ENCODE assay signal across 12 mouse cellular contexts in the genomic region with DNA sequence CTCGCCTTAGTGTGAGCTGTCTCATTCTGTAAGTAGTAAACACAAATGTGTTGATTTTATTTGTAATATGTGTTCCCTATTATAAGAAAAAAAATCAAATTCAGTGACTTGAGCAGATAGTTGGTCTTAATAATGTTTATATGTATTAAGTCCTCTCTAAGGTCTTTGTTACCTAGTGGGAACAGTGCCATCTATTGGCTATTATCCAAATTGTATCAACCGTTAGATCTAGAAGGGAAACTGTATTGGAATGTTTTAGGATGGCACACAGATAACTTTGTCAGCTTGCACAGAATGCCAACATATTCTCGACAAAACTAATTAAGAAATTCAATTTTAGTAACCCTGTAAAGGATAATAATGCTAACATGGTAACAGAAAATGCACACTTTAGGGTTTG.
DNase-seq lines count a peak whose midpoint lies in the region; ATAC-seq and TF ChIP-seq lines count a peak whose summit lies in the region.
"Had no signal": no experiment of that assay in that cellular context is flagged by ENCODE, and none has a peak within 500 bp of the region (broad histone marks: within the 10 kb centered on the region; RNA-seq: fewer than 3 reads in every experiment).

No protein-coding gene starts in this region.

- H3K9me3 ChIP-seq in embryonic facial prominence, embryonic 11.5 days (replicated peaks; ENCODE audit: control insufficient read depth, low read length): no peaks in the 10 kb centered on the region
- H3K9me3 ChIP-seq in embryonic facial prominence, embryonic 10.5 days: no peaks in the 10 kb centered on the region
- H3K9me3 ChIP-seq in liver, postnatal 0 days (ENCODE audit: low read length): no peaks in the 10 kb centered on the region
- H3K9me3 ChIP-seq in liver, embryonic 11.5 days (ENCODE audit: control insufficient read depth, low read length): no peaks in the 10 kb centered on the region

- peak; percentile 39 for TF ChIP-seq CTCF in liver, postnatal 0 days (IDR thresholded peaks at IDR 0.05; ENCODE audit: low read depth)
- TF ChIP-seq CTCF in thymus, adult 2 months (IDR thresholded peaks at IDR 0.05; ENCODE audit: borderline replicate concordance, control insufficient read depth, extremely low read depth, insufficient read depth, low read length, poor library complexity): no peak

- peak; percentile 73 for DNase-seq in embryonic facial prominence, embryonic 11.5 days (ENCODE audit: low spot score)
- DNase-seq in embryonic facial prominence, embryonic 10.5 days (ENCODE audit: low spot score): no peak
- DNase-seq in liver, postnatal 0 days: no peak
- no peak for DNase-seq in liver, embryonic 11.5 days (ENCODE audit: low spot score)
- DNase-seq in brain, adult 2 months (ENCODE audit: low read depth, low spot score): peak; percentile 54
- peak; percentile 74 for DNase-seq in retina, embryonic 14.5 days (ENCODE audit: low spot score)
- no peak for DNase-seq in thymus, adult 2 months
- no peak for DNase-seq in ovary, postnatal 14 days (ENCODE audit: low spot score)
- DNase-seq: adrenal gland, postnatal 14 days; right cerebral cortex, postnatal 14 days had no signal

- H3K27me3 ChIP-seq in embryonic facial prominence, embryonic 11.5 days (ENCODE audit: control insufficient read depth, insufficient read depth, low read length): no peaks in the 10 kb centered on the region
- H3K27me3 ChIP-seq in embryonic facial prominence, embryonic 10.5 days (replicated peaks; ENCODE audit: low read depth, poor library complexity, severe bottlenecking): no peaks in the 10 kb centered on the region
- H3K27me3 ChIP-seq in liver, postnatal 0 days (ENCODE audit: insufficient read depth, low read length): no peaks in the 10 kb centered on the region
- H3K27me3 ChIP-seq in liver, embryonic 11.5 days (replicated peaks; ENCODE audit: control insufficient read depth, insufficient read depth, low read length): no peaks in the 10 kb centered on the region
- H3K27me3 ChIP-seq in thymus, adult 2 months (ENCODE audit: control insufficient read depth, insufficient read depth, low read length): no peaks in the 10 kb centered on the region

- WGBS in embryonic facial prominence, embryonic 11.5 days: 35% methylated on average over 3 of the region's 3 CpGs
- 43% methylated on average over 3 of the region's 3 CpGs for WGBS in embryonic facial prominence, embryonic 10.5 days
- 39% methylated on average over 3 of the region's 3 CpGs for WGBS in liver, postnatal 0 days (ENCODE audit: insufficient replicate concordance)
- 40% methylated on average over 3 of the region's 3 CpGs for WGBS in liver, embryonic 11.5 days
- WGBS in thymus, adult 2 months: 58% methylated on average over 3 of the region's 3 CpGs

- H3K36me3 ChIP-seq in embryonic facial prominence, embryonic 11.5 days (replicated peaks; ENCODE audit: control insufficient read depth, insufficient read depth, low read depth, low read length): no peaks in the 10 kb centered on the region
- H3K36me3 ChIP-seq in embryonic facial prominence, embryonic 10.5 days (replicated peaks): no peaks in the 10 kb centered on the region
- H3K36me3 ChIP-seq in liver, postnatal 0 days (replicated peaks; ENCODE audit: insufficient read depth, low read length): no peaks in the 10 kb centered on the region
- H3K36me3 ChIP-seq in liver, embryonic 11.5 days (ENCODE audit: control insufficient read depth, insufficient read depth, low read length): no peaks in the 10 kb centered on the region
- H3K36me3 ChIP-seq in thymus, adult 2 months (ENCODE audit: control insufficient read depth, insufficient read depth, low read length): no peaks in the 10 kb centered on the region

- no peak for TF ChIP-seq EP300 in liver, postnatal 0 days (IDR thresholded peaks at IDR 0.05; ENCODE audit: low read depth)

- ATAC-seq in embryonic facial prominence, embryonic 11.5 days (replicated peaks; ENCODE audit: insufficient number of reproducible peaks, low FRiP score, low TSS enrichment, low read depth): no peak
- ATAC-seq in liver, postnatal 0 days: no peak
- ATAC-seq in liver, embryonic 11.5 days (replicated peaks; ENCODE audit: low FRiP score): no peak
- ATAC-seq: lung, postnatal 0 days had no signal

- no peaks in the 10 kb centered on the region for H3K4me1 ChIP-seq in embryonic facial prominence, embryonic 11.5 days (ENCODE audit: control insufficient read depth, insufficient read depth, low read length)
- H3K4me1 ChIP-seq in embryonic facial prominence, embryonic 10.5 days: no peaks in the 10 kb centered on the region
- no peaks in the 10 kb centered on the region for H3K4me1 ChIP-seq in liver, postnatal 0 days (ENCODE audit: insufficient read depth)
- no peaks in the 10 kb centered on the region for H3K4me1 ChIP-seq in liver, embryonic 11.5 days (replicated peaks; ENCODE audit: control insufficient read depth, insufficient read depth, low read length)
- H3K4me1 ChIP-seq in thymus, adult 2 months (replicated peaks; ENCODE audit: control insufficient read depth, insufficient read depth, low read length): no peaks in the 10 kb centered on the region

- no peak overlapping the region for H3K4me2 ChIP-seq in embryonic facial prominence, embryonic 11.5 days (ENCODE audit: low read depth, low read length)
- H3K4me2 ChIP-seq in liver, postnatal 0 days (ENCODE audit: low read depth, low read length): no peak overlapping the region
- H3K4me2 ChIP-seq in liver, embryonic 11.5 days: no peak overlapping the region

- no peak overlapping the region for H3K27ac ChIP-seq in embryonic facial prominence, embryonic 11.5 days (replicated peaks; ENCODE audit: low read depth, low read length)
- no peak overlapping the region for H3K27ac ChIP-seq in embryonic facial prominence, embryonic 10.5 days (replicated peaks)
- H3K27ac ChIP-seq in liver, postnatal 0 days (ENCODE audit: low read depth): no peak overlapping the region
- no peak overlapping the region for H3K27ac ChIP-seq in liver, embryonic 11.5 days (ENCODE audit: low read depth, low read length)
- no peak overlapping the region for H3K27ac ChIP-seq in thymus, adult 2 months (ENCODE audit: control insufficient read depth, insufficient read depth, low read length)

- no peak overlapping the region for H3K9ac ChIP-seq in embryonic facial prominence, embryonic 11.5 days (replicated peaks; ENCODE audit: low read length)
- H3K9ac ChIP-seq in liver, postnatal 0 days (replicated peaks): no peak overlapping the region
- no peak overlapping the region for H3K9ac ChIP-seq in liver, embryonic 11.5 days (ENCODE audit: low read depth, low read length)

- H3K4me3 ChIP-seq in embryonic facial prominence, embryonic 11.5 days (ENCODE audit: low read depth, low read length): no peak overlapping the region
- no peak overlapping the region for H3K4me3 ChIP-seq in embryonic facial prominence, embryonic 10.5 days
- H3K4me3 ChIP-seq in liver, postnatal 0 days (ENCODE audit: low read depth, low read length): no peak overlapping the region
- H3K4me3 ChIP-seq in liver, embryonic 11.5 days (ENCODE audit: low read depth, low read length): no peak overlapping the region
- H3K4me3 ChIP-seq in thymus, adult 2 months (ENCODE audit: control insufficient read depth, insufficient read depth, low read length): no peak overlapping the region
- H3K4me3 ChIP-seq: myocyte had no signal

- TF ChIP-seq POLR2A in thymus, adult 2 months (IDR thresholded peaks at IDR 0.05; ENCODE audit: control insufficient read depth, extremely low read depth, insufficient read depth, low read length, poor library complexity): no peak

Comparison
In these comparisons a context has a peak if more than half of its experiments do, and no peak if none do; other contexts are left out.
1. DNase-seq: peak in embryonic facial prominence, embryonic 11.5 days (single experiment), brain, adult 2 months (single experiment) and retina, embryonic 14.5 days (single experiment); none in embryonic facial prominence, embryonic 10.5 days (single experiment), liver, postnatal 0 days (single experiment), liver, embryonic 11.5 days (single experiment), thymus, adult 2 months (single experiment) and ovary, postnatal 14 days (single experiment).